Mouse (Mus musculus): ENCODE measurements around the gene Setmar.

Gene Setmar

GRCm38 (mm10) chr6:108117881-108118280 lies 53.0 kb downstream of the Setmar start:
- DNase-seq, result no peak

GRCm38 (mm10) chr6:108125474-108125873 lies 60.6 kb downstream of the Setmar start:
- DNase-seq, result no peak

GRCm38 (mm10) chr6:108126631-108127030 lies 61.8 kb downstream of the Setmar start:
- no peak for DNase-seq
